Mouse (Mus musculus): ENCODE results near the gene Ddx41. TPM values are rescaled to one million over a fixed set of nuclear protein-coding genes. Genes with fewer than 3 reads are reported as not detected.
A peak's percentile ranks its signal among the peaks of the same experiment; 100 is the strongest.

The Ddx41 gene
- polyA plus RNA-seq, 1 experiment: 52.0 TPM

DNA sequence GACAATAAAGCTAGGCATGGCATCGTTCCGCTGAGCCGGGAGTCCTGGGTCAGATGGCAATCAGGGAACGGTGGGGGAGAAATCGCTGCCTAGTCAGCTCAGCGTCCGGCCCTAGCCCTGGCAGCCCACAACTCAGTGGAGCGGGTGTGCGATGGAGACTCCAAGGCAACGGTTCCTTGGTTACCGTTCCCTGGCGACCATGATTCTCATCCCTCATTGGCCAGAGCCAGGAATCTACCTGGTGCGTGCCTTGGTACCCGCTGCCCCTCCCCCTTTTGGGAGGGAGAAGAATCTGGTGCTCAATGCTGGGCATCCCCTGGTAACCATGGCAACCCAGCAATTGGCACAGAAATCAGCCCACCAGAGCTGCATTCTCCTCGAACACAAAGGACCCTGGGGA, 52.9 kb downstream of the Ddx41 start:
- TF ChIP-seq CTCF (IDR thresholded peaks at IDR 0.05; ENCODE audit: control insufficient read depth, insufficient read depth, insufficient replicate concordance, low read depth, low read length): no peak
- TF ChIP-seq POLR2A (IDR thresholded peaks at IDR 0.05; ENCODE audit: control insufficient read depth, low read depth, low read length): peak; percentile 66; the same call in 1 of the 2 replicates
- Histone ChIP-seq H3K27me3 (ENCODE audit: control insufficient read depth, insufficient read depth, low read length) (no peaks in the 10 kb centered on the region; the same call in none of the 2 replicates), H3K36me3 (ENCODE audit: control insufficient read depth, insufficient read depth, low read length) (no peaks in the 10 kb centered on the region), H3K27ac (ENCODE audit: control insufficient read depth, insufficient read depth, low read depth, low read length) (no peak overlapping the region), H3K4me1 (ENCODE audit: control insufficient read depth, insufficient read depth, low read length) (peaks cover 43% of the 10 kb centered on the region), H3K4me3 (ENCODE audit: control insufficient read depth, low read depth, low read length) (peak overlapping the region; percentile 79)

DNA sequence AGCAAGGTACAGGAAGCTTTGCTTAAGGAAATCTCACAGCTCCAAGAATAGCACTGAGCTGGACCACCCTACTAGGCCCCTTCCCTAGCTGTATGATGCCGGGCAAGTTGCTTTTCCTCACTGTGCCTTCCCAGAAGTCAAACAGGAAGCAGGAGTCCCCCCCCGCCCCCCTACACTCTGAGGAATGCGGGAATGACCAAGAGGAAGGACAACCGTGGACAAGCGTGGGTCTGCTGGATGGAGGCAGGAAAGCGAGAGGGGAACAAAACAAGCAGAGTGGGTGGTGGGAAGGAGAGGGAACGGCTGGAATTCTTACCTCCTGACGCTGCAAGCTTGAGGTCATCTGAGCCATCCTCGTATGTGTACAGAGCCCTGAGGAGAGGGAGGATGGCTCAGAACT, 53.4 kb downstream of the Ddx41 start:
- no peaks in the 10 kb centered on the region; the same call in none of the 2 replicates for H3K27me3 ChIP-seq (ENCODE audit: control insufficient read depth, insufficient read depth, low read length)
- no peaks in the 10 kb centered on the region for H3K36me3 ChIP-seq (ENCODE audit: control insufficient read depth, insufficient read depth, low read length)
- no peak overlapping the region; the same call in 1 of the 2 replicates for H3K27ac ChIP-seq (ENCODE audit: control insufficient read depth, insufficient read depth, low read depth, low read length)
- no peak for TF ChIP-seq CTCF (IDR thresholded peaks at IDR 0.05; ENCODE audit: control insufficient read depth, insufficient read depth, insufficient replicate concordance, low read depth, low read length)
- H3K4me3 ChIP-seq (ENCODE audit: control insufficient read depth, low read depth, low read length): peak overlapping the region; percentile 79
- peaks cover 40% of the 10 kb centered on the region for H3K4me1 ChIP-seq (ENCODE audit: control insufficient read depth, insufficient read depth, low read length)

DNA sequence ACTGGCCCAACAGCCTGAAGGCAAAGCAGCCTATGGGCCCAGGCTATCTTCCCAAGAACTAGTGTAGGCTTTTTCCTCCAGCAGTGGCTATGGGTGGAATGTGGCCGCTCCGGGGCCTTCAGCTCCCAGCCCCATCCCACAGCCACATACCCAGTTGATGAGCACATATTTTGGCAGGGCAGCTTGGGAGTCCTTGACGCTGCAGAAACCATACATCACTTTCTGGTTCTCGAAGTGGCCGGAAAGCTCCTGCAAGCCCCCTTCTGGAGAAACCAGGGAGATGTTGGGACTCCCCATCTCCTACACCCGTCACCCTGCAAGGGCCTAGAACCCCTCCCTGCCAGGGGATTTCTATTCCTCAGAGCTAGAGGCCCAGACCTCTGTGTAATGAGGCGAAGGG, 53.9 kb downstream of the Ddx41 start:
- no peak for TF ChIP-seq POLR2A (IDR thresholded peaks at IDR 0.05; ENCODE audit: control insufficient read depth, low read depth, low read length)
- TF ChIP-seq CTCF (IDR thresholded peaks at IDR 0.05; ENCODE audit: control insufficient read depth, insufficient read depth, insufficient replicate concordance, low read depth, low read length): no peak
- Histone ChIP-seq H3K4me1 (ENCODE audit: control insufficient read depth, insufficient read depth, low read length) (peaks cover 42% of the 10 kb centered on the region), H3K36me3 (ENCODE audit: control insufficient read depth, insufficient read depth, low read length) (no peaks in the 10 kb centered on the region), H3K27ac (ENCODE audit: control insufficient read depth, insufficient read depth, low read depth, low read length) (no peak overlapping the region; the same call in 1 of the 2 replicates), H3K27me3 (ENCODE audit: control insufficient read depth, insufficient read depth, low read length) (no peaks in the 10 kb centered on the region), H3K4me3 (ENCODE audit: control insufficient read depth, low read depth, low read length) (peak overlapping the region; percentile 79)

Other genes with a start within 250 kb of the Ddx41 start
- gene Prelid1, start 216.2 kb downstream of the Ddx41 start, polyA plus RNA-seq (2012; rRNA removed): 32.7 and 40.0 TPM in 2 replicates
- 33.4 and 37.0 TPM in 2 replicates for gene Rab24, start 214.7 kb downstream of the Ddx41 start, polyA plus RNA-seq (2012; rRNA removed)
- 2.3 and 2.4 TPM in 2 replicates for gene Mxd3, start 206.8 kb downstream of the Ddx41 start, polyA plus RNA-seq (2012; rRNA removed)
- gene Lman2, start 173.9 kb downstream of the Ddx41 start, polyA plus RNA-seq (2012; rRNA removed): 43.7 and 44.8 TPM in 2 replicates
- 0.10 and 0.14 TPM in 2 replicates for gene Rgs14, start 166.9 kb downstream of the Ddx41 start, polyA plus RNA-seq (2012; rRNA removed)
- 0.16 and 0.22 TPM in 2 replicates for gene Slc34a1, start 138.5 kb downstream of the Ddx41 start, polyA plus RNA-seq (2012; rRNA removed)
- 279 and 352 TPM in 2 replicates for gene Pfn3, start 121.4 kb downstream of the Ddx41 start, polyA plus RNA-seq (2012; rRNA removed)
- gene F12, start 109.9 kb downstream of the Ddx41 start, polyA plus RNA-seq (2012; rRNA removed): 3.0 and 3.4 TPM in 2 replicates
- 7.8 and 8.4 TPM in 2 replicates for gene Grk6, start 91.6 kb downstream of the Ddx41 start, polyA plus RNA-seq (2012; rRNA removed)
- gene Prr7, start 72.4 kb downstream of the Ddx41 start, polyA plus RNA-seq (2012; rRNA removed): 20.3 and 24.9 TPM in 2 replicates
- gene Dbn1, start 48.5 kb downstream of the Ddx41 start, polyA plus RNA-seq (2012; rRNA removed): 89.3 and 101 TPM in 2 replicates
- 7.6 and 14.5 TPM in 2 replicates for gene Pdlim7, start 23.0 kb downstream of the Ddx41 start, polyA plus RNA-seq (2012; rRNA removed)
- gene Dok3, start 7.4 kb downstream of the Ddx41 start, polyA plus RNA-seq (2012; rRNA removed): 2.3 TPM in 2 replicates
- 28.5 and 28.8 TPM in 2 replicates for gene Fam193b, start 34.5 kb upstream of the Ddx41 start, polyA plus RNA-seq (2012; rRNA removed)
- gene Tmed9, start 37.1 kb upstream of the Ddx41 start, polyA plus RNA-seq (2012; rRNA removed): 35.4 and 36.5 TPM in 2 replicates
- 13.0 and 15.6 TPM in 2 replicates for gene B4galt7, start 63.2 kb upstream of the Ddx41 start, polyA plus RNA-seq (2012; rRNA removed)
- gene Caml, start 86.3 kb upstream of the Ddx41 start, polyA plus RNA-seq (2012; rRNA removed): 24.8 and 26.8 TPM in 2 replicates
- 25.3 and 27.7 TPM in 2 replicates for gene Ddx46, start 98.4 kb upstream of the Ddx41 start, polyA plus RNA-seq (2012; rRNA removed)
- gene B230219D22Rik, start 156.5 kb upstream of the Ddx41 start, polyA plus RNA-seq (2012; rRNA removed): 6.1 and 7.6 TPM in 2 replicates
- gene Txndc15, start 178.0 kb upstream of the Ddx41 start, polyA plus RNA-seq (2012; rRNA removed): 7.8 and 8.1 TPM in 2 replicates
- gene Pcbd2, start 190.7 kb upstream of the Ddx41 start, polyA plus RNA-seq (2012; rRNA removed): 4.8 and 6.3 TPM in 2 replicates
- gene Catsper3, start 247.9 kb upstream of the Ddx41 start, polyA plus RNA-seq (2012; rRNA removed): 85.0 and 111 TPM in 2 replicates

Measured in testis, adult 2 months (tissue).